Mouse (Mus musculus) mouse embryonic stem cell (cell line): ENCODE measurements around the gene Cks1b.

Experiments used
- in situ Hi-C, 2 experiments: fragments of 300-500 bp; cut with MboI; formaldehyde crosslinking; loops; 1 replicate in 1 of 2; 3 replicates in 1 of 2; pipeline ENCODE4 v1.14.3; 2019 to 2020; ENCODE audit warnings: low sequenced_read_pairs in 2 of 2, low pct_unique_long_range_greater_than_20kb in 1 of 2, mixed read lengths in 1 of 2; ENCODE audit not compliant: unreplicated experiment in 1 of 2

The Cks1b gene

GRCm38 (mm10) chr3:89365486-89366414, 52.4 kb downstream of the Cks1b start:
- in situ Hi-C loops: no loop called here
